Mouse (Mus musculus) megakaryocyte progenitor cell, adult 5-6 weeks (primary cell): ENCODE results near the gene Mapk8ip1. TPM values are rescaled to one million over a fixed set of nuclear protein-coding genes. Genes with fewer than 3 reads are reported as not detected.

Experiments used
- ATAC-seq: replicated peaks from 2 replicates; pipeline ENCODE4 v1.8.0; 2016; ENCODE audit warnings: mild to moderate bottlenecking, moderate TSS enrichment, inconsistent platforms; ENCODE audit not compliant: poor library complexity
- total RNA-seq, 2 experiments: library from RNA; stranded (forward) in 1 of 2; stranded (reverse) in 1 of 2; fragments of 157-497, 149-512 nt in 1 of 2; fragments of 200-1000 nt in 1 of 2; gene quantifications; 2 replicates each; pipeline versions ENCODE4 v1.2.3 to v1.2.4; 2015 to 2017

The Mapk8ip1 gene
- total RNA-seq (2015) (not detected in 2 replicates), total RNA-seq (2017) (0.07 TPM in 1 of 2 replicates, not detected in the other)

GRCm38 (mm10) chr2:92401091-92401561 is at the start of gene Mapk8ip1:
Gene Mapk8ip1 (minus strand): TSS chr2:92401263.
- ATAC-seq, result peak; percentile 30; the same call in 1 of the 2 replicates

- no peak for ATAC-seq
Observed at GRCm38 (mm10) chr2:92447121-92447740, 46.2 kb upstream of the Mapk8ip1 start.

- ATAC-seq, result no peak
Observed at GRCm38 (mm10) chr2:92446656-92447055, 45.6 kb upstream of the Mapk8ip1 start.

- no peak for ATAC-seq
Observed at GRCm38 (mm10) chr2:92445890-92446289, 44.8 kb upstream of the Mapk8ip1 start.

- ATAC-seq, result peak; percentile 98
Observed at GRCm38 (mm10) chr2:92444376-92444775, 43.3 kb upstream of the Mapk8ip1 start.

GRCm38 (mm10) chr2:92443313-92443712 is 42.2 kb upstream of the Mapk8ip1 start:
- no peak for ATAC-seq

- ATAC-seq, result no peak
Observed at GRCm38 (mm10) chr2:92442419-92443001, 41.4 kb upstream of the Mapk8ip1 start.

GRCm38 (mm10) chr2:92440432-92440831 is 39.4 kb upstream of the Mapk8ip1 start:
- no peak for ATAC-seq

- ATAC-seq, result no peak
Observed at GRCm38 (mm10) chr2:92438567-92438966, 37.5 kb upstream of the Mapk8ip1 start.

- ATAC-seq, result peak; percentile 53
Observed at GRCm38 (mm10) chr2:92437875-92438274, 36.8 kb upstream of the Mapk8ip1 start.

- no peak for ATAC-seq
Observed at GRCm38 (mm10) chr2:92437366-92437765, 36.3 kb upstream of the Mapk8ip1 start.

GRCm38 (mm10) chr2:92435023-92435422 is 34.0 kb upstream of the Mapk8ip1 start:
- no peak for ATAC-seq

GRCm38 (mm10) chr2:92434375-92434745 is 33.3 kb upstream of the Mapk8ip1 start:
- ATAC-seq, result peak; percentile 3; the same call in 1 of the 2 replicates

- peak; percentile 85 for ATAC-seq
Observed at GRCm38 (mm10) chr2:92433578-92434374, 32.7 kb upstream of the Mapk8ip1 start, which contains the start of gene Cry2. Gene Cry2 (minus strand): TSS chr2:92434043.

GRCm38 (mm10) chr2:92432299-92433295 is 31.5 kb upstream of the Mapk8ip1 start:
- ATAC-seq, result no peak

GRCm38 (mm10) chr2:92431611-92432179 is 30.6 kb upstream of the Mapk8ip1 start:
- ATAC-seq, result no peak

GRCm38 (mm10) chr2:92430723-92431541 is 29.9 kb upstream of the Mapk8ip1 start:
- ATAC-seq, result peak; percentile 55

- ATAC-seq, result no peak
Observed at GRCm38 (mm10) chr2:92430089-92430488, 29.0 kb upstream of the Mapk8ip1 start.

- no peak for ATAC-seq
Observed at GRCm38 (mm10) chr2:92427882-92428281, 26.8 kb upstream of the Mapk8ip1 start.
